8 mouse cellular contexts compared by ENCODE assay signal in the genomic region with DNA sequence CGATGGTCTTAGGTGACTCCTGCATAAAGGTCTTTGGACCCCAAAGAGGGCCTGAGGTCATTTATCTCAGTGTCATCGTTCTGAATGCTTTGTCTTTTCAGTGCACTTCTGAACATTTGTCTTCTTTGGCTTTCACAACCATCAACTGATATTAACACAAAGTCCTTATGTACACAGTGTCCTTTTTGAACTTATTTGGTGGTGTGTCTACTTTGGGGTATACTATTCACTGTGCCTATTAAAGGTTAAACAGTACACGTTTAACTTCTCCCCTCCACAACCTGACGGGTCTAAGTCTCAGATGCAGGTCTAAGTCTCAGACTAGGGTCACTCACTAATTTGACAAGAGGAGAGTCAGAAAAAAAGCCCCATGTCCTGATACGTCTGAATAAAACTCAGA. TPM values are rescaled to one million over a fixed set of nuclear protein-coding genes. Genes with fewer than 3 reads are reported as not detected.
A peak's percentile ranks its signal among the peaks of the same experiment; 100 is the strongest.
DNase-seq lines count a peak whose midpoint lies in the region; ATAC-seq and TF ChIP-seq lines count a peak whose summit lies in the region.

No protein-coding gene starts in this region.

- peak overlapping the region; percentile 67 for H3K4me2 ChIP-seq in heart, embryonic 16.5 days (ENCODE audit: low read depth, low read length)
- H3K4me2 ChIP-seq in hindbrain, embryonic 12.5 days (replicated peaks), result peak overlapping the region; percentile 59
- H3K4me2 ChIP-seq in midbrain, embryonic 12.5 days (replicated peaks), result peak overlapping the region; percentile 67

- no peak for TF ChIP-seq EP300 in MEL (IDR thresholded peaks at IDR 0.05; ENCODE audit: low read depth in 1 of 2, low read length in 2 of 2)

- H3K27me3 ChIP-seq in heart, embryonic 16.5 days (ENCODE audit: control insufficient read depth, insufficient read depth, low read length), result no peaks in the 10 kb centered on the region
- H3K27me3 ChIP-seq in MEL (ENCODE audit: control insufficient read depth in 1 of 2, insufficient read depth in 2 of 2, low read length in 2 of 2), result no peaks in the 10 kb centered on the region
- no peaks in the 10 kb centered on the region for H3K27me3 ChIP-seq in hindbrain, embryonic 12.5 days
- H3K27me3 ChIP-seq in midbrain, embryonic 12.5 days, result no peaks in the 10 kb centered on the region

- TF ChIP-seq POLR2A in MEL (IDR thresholded peaks at IDR 0.05; ENCODE audit: control insufficient read depth in 1 of 2, insufficient read depth in 1 of 2, low read depth in 1 of 2, low read length in 2 of 2, poor library complexity in 1 of 2), result no peak

- peak overlapping the region; percentile 97 for H3K27ac ChIP-seq in heart, embryonic 16.5 days (ENCODE audit: low read length)
- H3K27ac ChIP-seq in MEL (ENCODE audit: control insufficient read depth, low read depth, low read length), result peak overlapping the region; percentile 82
- peak overlapping the region; percentile 92 for H3K27ac ChIP-seq in hindbrain, embryonic 12.5 days
- H3K27ac ChIP-seq in midbrain, embryonic 12.5 days (replicated peaks), result peak overlapping the region; percentile 93

- TF ChIP-seq CTCF in MEL (IDR thresholded peaks at IDR 0.05 in 2 of 3, conservative IDR thresholded peaks at IDR 0.05 in 1 of 3; ENCODE audit: control insufficient read depth in 1 of 3, insufficient read depth in 1 of 3, low read depth in 2 of 3, low read length in 3 of 3, poor library complexity in 1 of 3, severe bottlenecking in 1 of 3), result no peak

- H3K9ac ChIP-seq in heart, embryonic 16.5 days (ENCODE audit: low read length), result peak overlapping the region; percentile 96
- H3K9ac ChIP-seq in MEL (ENCODE audit: control insufficient read depth, low read depth, low read length, poor library complexity, severe bottlenecking), result peak overlapping the region; percentile 82
- H3K9ac ChIP-seq in hindbrain, embryonic 12.5 days, result peak overlapping the region; percentile 74
- H3K9ac ChIP-seq in midbrain, embryonic 12.5 days (replicated peaks), result peak overlapping the region; percentile 75

- DNase-seq in heart, adult 11 months, result no peak
- no peak for DNase-seq in MEL (ENCODE audit: low read depth, low spot score)
- DNase-seq in layer of hippocampus, adult 18-20 months (ENCODE audit: low spot score in 2 of 2), result no peak
- DNase-seq in kidney, postnatal 4 days, result no peak

- WGBS in heart, embryonic 16.5 days, result 14% methylated on average over 5 of the region's 5 CpGs
- WGBS in hindbrain, embryonic 12.5 days, result 11% methylated on average over 5 of the region's 5 CpGs
- WGBS in midbrain, embryonic 12.5 days, result 10% methylated on average over 5 of the region's 5 CpGs

- no peak for TF ChIP-seq RAD21 in MEL (IDR thresholded peaks at IDR 0.05; ENCODE audit: low read depth, low read length)

- no peak for ATAC-seq in heart, embryonic 16.5 days (replicated peaks; ENCODE audit: extremely low read depth, insufficient read depth, low FRiP score)
- ATAC-seq in hindbrain, embryonic 12.5 days (ENCODE audit: low FRiP score), result no peak
- no peak for ATAC-seq in midbrain, embryonic 12.5 days (ENCODE audit: low FRiP score, low read depth)
- ATAC-seq in frontal cortex, adult (ENCODE audit: low TSS enrichment), result no peak

- peaks cover 25% of the 10 kb centered on the region for H3K4me1 ChIP-seq in heart, embryonic 16.5 days (ENCODE audit: control insufficient read depth, insufficient read depth, low read length)
- peaks cover 7 to 11% of the 10 kb centered on the region in 2 experiments for H3K4me1 ChIP-seq in MEL (ENCODE audit: control insufficient read depth in 1 of 2, insufficient read depth in 2 of 2, low read length in 2 of 2)
- H3K4me1 ChIP-seq in hindbrain, embryonic 12.5 days, result peaks cover 34% of the 10 kb centered on the region
- peaks cover 34% of the 10 kb centered on the region for H3K4me1 ChIP-seq in midbrain, embryonic 12.5 days

- peaks cover 9% of the 10 kb centered on the region for H3K36me3 ChIP-seq in heart, embryonic 16.5 days (ENCODE audit: control insufficient read depth, insufficient read depth)
- H3K36me3 ChIP-seq in MEL (ENCODE audit: control insufficient read depth in 1 of 2, insufficient read depth in 2 of 2, low read length in 2 of 2), result peaks cover under 1 to 37% of the 10 kb centered on the region in 2 experiments
- H3K36me3 ChIP-seq in hindbrain, embryonic 12.5 days, result peaks cover 22% of the 10 kb centered on the region
- H3K36me3 ChIP-seq in midbrain, embryonic 12.5 days, result peaks cover 13% of the 10 kb centered on the region

- H3K79me2 ChIP-seq in MEL (ENCODE audit: control insufficient read depth, insufficient read depth, low read length, poor library complexity), result peaks cover 41% of the 10 kb centered on the region

- peak overlapping the region; percentile 69 for H3K4me3 ChIP-seq in heart, embryonic 16.5 days (ENCODE audit: low read length)
- H3K4me3 ChIP-seq in MEL (ENCODE audit: control insufficient read depth in 1 of 2, insufficient read depth in 1 of 2, low read depth in 2 of 2, low read length in 2 of 2), result peak overlapping the region; percentile 88 to 94
- H3K4me3 ChIP-seq in hindbrain, embryonic 12.5 days, result peak overlapping the region; percentile 79
- H3K4me3 ChIP-seq in midbrain, embryonic 12.5 days, result peak overlapping the region; percentile 82

- H3K9me3 ChIP-seq in heart, embryonic 16.5 days (replicated peaks; ENCODE audit: control insufficient read depth, low read length), result no peaks in the 10 kb centered on the region
- H3K9me3 ChIP-seq in MEL (replicated peaks; ENCODE audit: insufficient read depth, low read length), result no peaks in the 10 kb centered on the region
- H3K9me3 ChIP-seq in hindbrain, embryonic 12.5 days (replicated peaks), result no peaks in the 10 kb centered on the region
- no peaks in the 10 kb centered on the region for H3K9me3 ChIP-seq in midbrain, embryonic 12.5 days

TF ChIP-seq in MEL, 35 proteins besides CTCF, POLR2A, EP300 and RAD21:
- TF ChIP-seq GABPA (IDR thresholded peaks at IDR 0.05; ENCODE audit: low read depth, low read length) (no peak), MAFK (IDR thresholded peaks at IDR 0.05; ENCODE audit: borderline replicate concordance, low read depth, low read length) (no peak), E2F4 (IDR thresholded peaks at IDR 0.05; ENCODE audit: borderline replicate concordance, low read depth, low read length) (no peak), SMC3 (IDR thresholded peaks at IDR 0.05; ENCODE audit: low read depth, low read length) (no peak), TCF12 (IDR thresholded peaks at IDR 0.05; ENCODE audit: low read depth, low read length) (no peak), SIN3A (IDR thresholded peaks at IDR 0.05; ENCODE audit: low read length) (no peak; the same call in 1 of the 2 replicates), UBTF (IDR thresholded peaks at IDR 0.05; ENCODE audit: borderline replicate concordance, insufficient read depth, low read depth, low read length) (no peak), ZKSCAN1 (IDR thresholded peaks at IDR 0.05; ENCODE audit: low read depth, low read length) (no peak), RCOR1 (IDR thresholded peaks at IDR 0.05; ENCODE audit: low read depth, low read length) (no peak), ZNF384 (IDR thresholded peaks at IDR 0.05; ENCODE audit: low read depth, low read length) (no peak), POLR2AphosphoS2 (IDR thresholded peaks at IDR 0.05; ENCODE audit: low read length) (no peak), KAT2A (conservative IDR thresholded peaks at IDR 0.05; ENCODE audit: low read depth, low read length) (no peak), CHD1 (IDR thresholded peaks at IDR 0.05; ENCODE audit: low read depth, low read length) (no peak), USF1 (IDR thresholded peaks at IDR 0.05; ENCODE audit: low read depth, low read length) (no peak)

RNA-seq across cellular contexts. Expression of a gene that starts 1.0 kb away (rescaled TPM):
- 34.5 and 34.6 TPM in 2 replicates for polyA plus RNA-seq in heart, embryonic 16.5 days (2015; fragmentation: Nextera tagmentation; extraction: Ambion mirVana)
- 21.8 and 22.4 TPM in 2 replicates for total RNA-seq in MEL (2012; rRNA removed)
- polyA plus RNA-seq in MEL (2012; ENCODE audit: insufficient read depth in 1 of 2, insufficient read length in 2 of 2, low read depth in 1 of 2, low replicate concordance in 2 of 2, missing spikeins in 1 of 2), result 10 to 100 TPM in 1 of 2 experiments, not detected in 1; 31.7 TPM
- 39.2 and 39.4 TPM in 2 replicates for polyA plus RNA-seq in hindbrain, embryonic 12.5 days (2016; fragmentation: Nextera tagmentation; extraction: Ambion mirVana)
- 46.8 and 47.4 TPM in 2 replicates for polyA plus RNA-seq in midbrain, embryonic 12.5 days (2016; fragmentation: Nextera tagmentation; extraction: Ambion mirVana)
- total RNA-seq in layer of hippocampus, adult 18-20 months (2021), result 10 to 100 TPM; 10.6 to 16.7 TPM

RNA-seq across cellular contexts. Expression of a gene that starts 1.1 kb away (rescaled TPM):
- 18.9 and 21.5 TPM in 2 replicates for polyA plus RNA-seq in heart, embryonic 16.5 days (2015; fragmentation: Nextera tagmentation; extraction: Ambion mirVana)
- 3.3 and 3.4 TPM in 2 replicates for total RNA-seq in MEL (2012; rRNA removed)
- polyA plus RNA-seq in MEL (2012; ENCODE audit: insufficient read depth in 1 of 2, insufficient read length in 2 of 2, low read depth in 1 of 2, low replicate concordance in 2 of 2, missing spikeins in 1 of 2), result 1 to 10 TPM in 1 of 2 experiments, not detected in 1; 7.4 TPM
- 49.0 and 51.7 TPM in 2 replicates for polyA plus RNA-seq in hindbrain, embryonic 12.5 days (2016; fragmentation: Nextera tagmentation; extraction: Ambion mirVana)
- 47.3 and 51.5 TPM in 2 replicates for polyA plus RNA-seq in midbrain, embryonic 12.5 days (2016; fragmentation: Nextera tagmentation; extraction: Ambion mirVana)
- total RNA-seq in layer of hippocampus, adult 18-20 months (2021), result 10 to 100 TPM; 79.6 to 80.9 TPM

RNA-seq across cellular contexts. Expression of a gene that starts 40.9 kb away (rescaled TPM):
- polyA plus RNA-seq in heart, embryonic 16.5 days (2015; fragmentation: Nextera tagmentation; extraction: Ambion mirVana), result 0.07 TPM in 1 of 2 replicates, not detected in the other
- total RNA-seq in MEL (2012; rRNA removed), result not detected in 2 replicates
- not detected for polyA plus RNA-seq in MEL (2012; ENCODE audit: insufficient read depth in 1 of 2, insufficient read length in 2 of 2, low read depth in 1 of 2, low replicate concordance in 2 of 2, missing spikeins in 1 of 2)
- polyA plus RNA-seq in hindbrain, embryonic 12.5 days (2016; fragmentation: Nextera tagmentation; extraction: Ambion mirVana), result 1.3 TPM in 2 replicates
- 1.7 and 1.9 TPM in 2 replicates for polyA plus RNA-seq in midbrain, embryonic 12.5 days (2016; fragmentation: Nextera tagmentation; extraction: Ambion mirVana)
- total RNA-seq in layer of hippocampus, adult 18-20 months (2021), result 100 to 1,000 TPM; 220 TPM
